Mouse (Mus musculus): Measurements from ENCODE around the gene Ubtd1.

- no peak for TF ChIP-seq CTCF (conservative IDR thresholded peaks at IDR 0.05; ENCODE audit: low read length)
- TF ChIP-seq NANOG (IDR thresholded peaks at IDR 0.05; ENCODE audit: borderline replicate concordance, low read length) = no peak
- no peak for TF ChIP-seq POU5F1 (IDR thresholded peaks at IDR 0.05; ENCODE audit: borderline replicate concordance, low read length)
Measured at GRCm38 (mm10) chr19:42054255-42054654, 72.7 kb downstream of the Ubtd1 start.

Data from E14TG2a.4 (cell line).